Mouse (Mus musculus): ENCODE measurements around the gene Lrfn1.

Lrfn1 gene

GRCm38 (mm10) chr7:28451531-28452360, at the start of gene Lrfn1:
TSS of gene Lrfn1 (plus strand) at chr7:28451980.
- no peak for DNase-seq

GRCm38 (mm10) chr7:28410841-28411475, 40.8 kb upstream of the Lrfn1 start:
- DNase-seq, result no peak

DNA sequence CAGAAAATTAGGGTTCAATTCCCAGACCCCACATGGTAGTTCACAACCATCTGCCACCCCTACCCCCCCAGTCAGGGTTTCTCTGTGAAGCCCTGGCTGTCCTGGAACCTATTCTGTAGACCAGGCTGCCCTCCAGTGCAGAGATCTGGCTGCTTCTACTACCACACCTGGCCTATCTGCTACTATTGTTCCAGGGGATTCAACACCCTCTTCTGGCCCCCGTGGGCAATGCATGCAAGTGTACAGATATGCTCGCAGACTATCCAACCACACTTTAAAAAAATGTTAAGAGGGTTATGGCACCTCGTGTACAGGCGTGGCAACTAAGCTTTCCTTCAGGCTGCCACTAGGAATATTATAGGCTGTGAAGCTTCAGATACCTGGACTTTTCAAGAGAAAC, 39.0 kb upstream of the Lrfn1 start:
- no peak for DNase-seq

DNA sequence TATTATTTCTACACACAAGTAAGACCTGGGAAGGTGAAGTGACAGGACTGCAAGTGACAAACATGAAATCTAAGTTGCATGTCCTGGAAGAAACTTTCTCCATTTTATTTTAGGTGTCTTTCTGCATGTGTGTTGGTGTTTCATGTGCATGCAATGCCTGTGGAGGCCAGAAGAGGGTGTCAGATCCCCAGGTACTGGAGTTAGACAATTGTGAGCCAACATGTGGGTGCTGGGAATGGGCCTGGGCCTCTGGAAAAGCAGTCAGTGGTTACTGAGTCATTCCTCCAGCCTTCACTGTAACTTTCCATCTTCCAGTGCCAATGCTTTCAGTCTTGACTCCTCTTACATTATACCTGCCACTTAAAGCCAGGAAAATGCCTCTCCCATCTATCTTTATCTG, 34.4 kb upstream of the Lrfn1 start:
- DNase-seq, result no peak

- DNase-seq, result no peak
Measured at GRCm38 (mm10) chr7:28418096-28418670, 33.6 kb upstream of the Lrfn1 start.

- DNase-seq, result no peak
Measured at GRCm38 (mm10) chr7:28419416-28419815, 32.4 kb upstream of the Lrfn1 start.

DNA sequence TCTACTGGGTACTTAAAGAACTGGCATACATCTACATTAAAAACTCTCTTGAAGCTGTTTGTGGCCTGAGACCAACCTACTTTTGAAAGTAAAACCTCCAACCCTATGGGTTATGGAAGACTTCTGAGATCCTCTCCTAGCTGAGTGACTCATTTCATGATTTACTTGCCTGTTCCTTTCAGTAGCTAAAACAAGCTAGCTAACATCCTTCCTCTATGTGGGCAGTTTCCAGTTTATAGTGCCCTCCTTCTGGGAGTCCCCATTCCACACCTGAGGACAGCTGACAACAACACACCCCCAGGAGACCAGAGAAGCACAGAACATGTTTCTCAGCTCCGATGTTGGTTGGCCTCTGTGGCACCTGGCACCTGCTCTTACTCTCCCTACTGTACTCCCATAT, 28.8 kb upstream of the Lrfn1 start:
- DNase-seq, result no peak

- no peak for DNase-seq
Measured at GRCm38 (mm10) chr7:28427738-28428137, 24.0 kb upstream of the Lrfn1 start.

DNA sequence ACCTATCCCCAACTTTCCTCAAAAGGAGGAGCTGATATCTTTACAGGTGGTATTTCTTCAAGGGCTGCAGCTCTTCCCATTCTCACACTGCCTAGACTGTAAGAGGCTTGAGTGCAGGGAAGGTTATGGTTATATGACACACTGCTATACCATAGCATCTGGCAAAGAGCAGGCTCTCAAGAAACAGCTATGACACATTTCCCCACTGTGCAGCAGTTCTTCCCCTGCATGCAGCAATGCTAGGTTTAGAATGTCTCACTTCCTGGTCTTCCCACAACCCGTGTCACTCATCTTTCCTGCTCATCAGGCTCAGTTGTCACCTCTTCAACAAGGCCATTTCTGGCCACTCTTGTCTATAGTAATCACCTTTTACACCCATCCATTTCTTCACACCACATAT, 21.3 kb upstream of the Lrfn1 start:
- no peak for DNase-seq

DNA sequence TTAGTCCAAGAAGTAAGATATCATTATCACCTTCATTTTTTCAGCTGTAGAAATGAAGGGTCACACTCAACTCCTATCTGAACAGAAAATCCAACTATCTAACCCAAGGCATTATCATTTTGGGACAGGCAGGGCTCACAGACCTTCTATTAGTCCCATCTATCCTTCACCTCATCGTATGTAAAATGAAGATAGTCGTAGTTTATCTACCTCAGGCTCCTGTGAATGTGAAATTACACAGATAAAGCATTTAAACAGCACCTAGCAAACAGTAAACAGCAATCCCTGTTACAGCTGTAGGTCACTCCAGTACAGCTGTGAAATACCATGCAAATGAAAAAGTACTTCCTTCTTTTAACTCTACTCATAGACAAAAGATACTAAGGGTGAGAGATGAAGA, 19.5 kb upstream of the Lrfn1 start:
- no peak for DNase-seq

DNA sequence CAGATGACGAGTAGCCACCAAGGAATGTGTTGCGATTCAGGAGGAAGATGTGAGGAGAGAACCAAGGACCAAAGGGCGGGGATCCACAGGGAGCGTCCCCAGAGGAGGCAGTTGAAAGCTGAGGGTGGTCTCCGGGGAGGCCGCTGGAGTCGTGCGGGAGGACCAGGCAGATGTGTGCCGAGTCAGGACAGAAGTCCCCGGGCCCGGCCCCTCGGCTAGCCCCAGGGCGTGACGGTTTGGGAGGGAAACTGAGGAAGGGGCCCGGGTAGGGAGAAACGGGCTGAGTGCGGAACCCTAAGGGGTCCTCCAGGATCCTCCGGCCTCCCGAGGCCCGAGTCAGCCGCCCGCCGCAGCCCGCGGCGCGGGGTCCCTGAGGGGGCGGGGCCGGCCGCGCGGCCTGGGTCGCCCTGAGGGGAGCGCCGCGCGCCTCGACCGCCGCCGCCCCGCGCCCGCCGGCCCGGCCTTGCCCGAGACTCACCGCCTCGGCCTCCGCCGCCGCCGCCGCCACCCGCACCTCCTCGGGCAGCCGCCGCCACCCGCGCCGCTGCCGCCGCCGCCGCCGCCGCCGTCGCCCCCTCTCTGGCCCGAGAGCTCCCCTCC, 16.0 kb upstream of the Lrfn1 start:
- peak; percentile 50 to 61 for DNase-seq

DNA sequence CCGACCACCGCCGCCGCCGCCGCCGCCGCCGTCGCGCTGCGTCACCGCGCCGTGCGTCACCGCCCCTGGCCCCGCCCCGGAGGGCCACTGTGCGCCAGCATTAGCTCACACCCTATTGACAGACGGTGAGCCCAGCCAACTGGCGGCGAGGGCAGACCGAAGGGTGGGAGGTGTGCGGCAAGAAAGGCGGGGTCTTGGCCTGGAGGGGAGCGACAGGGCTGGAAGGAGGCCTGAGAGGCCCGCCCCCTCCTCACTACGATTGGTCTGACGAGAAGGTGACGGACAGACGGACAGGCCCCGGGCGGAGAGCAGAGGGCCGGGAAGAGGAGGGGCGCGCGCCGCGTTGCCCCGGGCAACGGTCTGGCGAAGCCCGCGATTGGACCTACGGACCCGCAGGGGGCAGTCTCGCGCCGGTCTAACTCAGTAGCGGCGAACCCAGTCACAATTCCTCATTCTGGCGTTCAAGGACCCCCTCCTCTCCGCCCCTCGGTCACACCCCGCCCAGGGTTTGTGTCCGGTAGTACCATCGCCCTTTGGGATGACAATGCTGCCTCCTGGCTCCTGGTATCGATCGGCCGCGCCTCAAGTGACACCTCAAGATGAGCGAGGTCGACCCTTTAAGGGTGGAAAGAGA, 15.4 kb upstream of the Lrfn1 start:
- DNase-seq, result peak; percentile 100

DNA sequence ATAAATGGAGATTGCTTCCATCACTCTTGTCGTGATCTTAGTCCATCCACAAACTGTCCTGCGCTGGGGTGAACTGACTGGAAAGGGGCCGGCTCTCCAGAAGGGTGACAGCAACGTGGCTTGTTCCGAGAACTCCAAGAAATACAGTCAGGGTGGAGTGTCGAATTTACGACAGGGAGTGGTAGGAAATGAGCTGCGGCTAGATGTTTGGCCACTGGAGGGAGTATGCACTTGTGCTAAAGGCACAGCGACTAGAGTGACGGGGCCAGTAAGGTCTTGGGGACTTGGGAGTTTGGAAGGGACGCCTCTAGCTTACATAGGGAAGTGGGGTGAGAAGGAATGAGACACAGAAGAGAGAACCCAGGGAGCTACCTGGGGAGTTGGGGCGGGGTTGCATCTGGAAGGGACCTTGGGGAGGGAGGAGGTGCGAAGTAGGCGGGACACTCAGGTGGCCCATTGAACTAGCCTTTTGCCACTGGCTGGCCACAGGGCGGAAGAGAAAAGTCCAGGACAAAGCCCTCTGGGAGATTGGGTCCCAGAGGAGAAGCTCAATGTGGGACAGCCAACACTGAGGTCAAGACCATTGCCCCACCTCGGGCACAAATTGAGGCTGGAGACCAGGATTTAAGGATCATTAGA, 14.7 kb upstream of the Lrfn1 start, which contains the start of gene Gmfg:
TSS of gene Gmfg (plus strand) at position 516 of the 639 bp plus-strand sequence.
- peak; percentile 70 to 86 for DNase-seq

- DNase-seq, result no peak
Measured at GRCm38 (mm10) chr7:28437964-28438363, 13.8 kb upstream of the Lrfn1 start.

- DNase-seq, result no peak
Measured at GRCm38 (mm10) chr7:28438771-28439170, 13.0 kb upstream of the Lrfn1 start.

- DNase-seq, result peak; percentile 70 to 90
Measured at GRCm38 (mm10) chr7:28440739-28441138, 11.0 kb upstream of the Lrfn1 start.

DNA sequence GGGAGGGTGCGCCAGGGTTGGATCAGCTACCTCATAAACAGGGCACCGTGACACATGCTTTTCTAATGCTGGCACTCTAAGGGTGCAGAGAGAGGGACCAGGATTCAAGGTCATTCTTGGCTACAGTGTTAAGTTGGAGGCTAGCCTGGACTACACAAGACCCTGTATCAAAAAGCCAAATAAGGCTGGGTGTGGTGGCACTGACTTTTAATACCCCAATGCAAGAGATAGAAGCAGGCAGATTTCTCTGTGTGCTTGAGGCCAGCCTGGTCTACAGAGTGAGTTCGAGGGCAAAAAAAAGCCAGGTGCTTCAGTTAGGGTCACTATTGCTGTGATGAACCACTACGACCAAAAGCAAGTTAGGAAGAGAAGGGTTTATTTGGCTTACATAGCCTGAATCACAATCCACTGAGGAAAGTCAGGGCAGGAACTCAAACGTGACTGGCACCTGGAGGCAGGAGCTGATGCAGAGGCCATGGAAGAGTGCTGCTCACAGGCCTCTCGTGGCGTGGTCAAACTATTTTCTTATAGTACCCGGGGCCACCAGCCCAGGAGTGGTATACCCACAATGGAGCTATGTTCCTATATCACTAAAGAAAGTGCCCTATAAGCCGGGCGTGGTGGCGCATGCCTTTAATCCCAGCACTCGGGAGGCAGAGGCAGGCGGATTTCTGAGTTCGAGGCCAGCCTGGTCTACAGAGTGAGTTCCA, 9.8 kb upstream of the Lrfn1 start:
- no peak for DNase-seq

- no peak for DNase-seq
Measured at GRCm38 (mm10) chr7:28442688-28443087, 9.1 kb upstream of the Lrfn1 start.

- DNase-seq, result no peak
Measured at GRCm38 (mm10) chr7:28444344-28444974, 7.3 kb upstream of the Lrfn1 start.

- peak in 1 of 2 experiments; percentile 53 for DNase-seq
Measured at GRCm38 (mm10) chr7:28446446-28446845, 5.3 kb upstream of the Lrfn1 start.

- no peak for DNase-seq
Measured at GRCm38 (mm10) chr7:28447101-28447830, 4.5 kb upstream of the Lrfn1 start.
